Mouse (Mus musculus): ENCODE data around the gene Mrs2. TPM values are rescaled to one million over a fixed set of nuclear protein-coding genes. Genes with fewer than 3 reads are reported as not detected.

Mrs2 gene
- polyA plus RNA-seq (2014; fragmentation: Nextera tagmentation; extraction: Ambion mirVana): 26.6 and 28.9 TPM in 2 replicates

DNA sequence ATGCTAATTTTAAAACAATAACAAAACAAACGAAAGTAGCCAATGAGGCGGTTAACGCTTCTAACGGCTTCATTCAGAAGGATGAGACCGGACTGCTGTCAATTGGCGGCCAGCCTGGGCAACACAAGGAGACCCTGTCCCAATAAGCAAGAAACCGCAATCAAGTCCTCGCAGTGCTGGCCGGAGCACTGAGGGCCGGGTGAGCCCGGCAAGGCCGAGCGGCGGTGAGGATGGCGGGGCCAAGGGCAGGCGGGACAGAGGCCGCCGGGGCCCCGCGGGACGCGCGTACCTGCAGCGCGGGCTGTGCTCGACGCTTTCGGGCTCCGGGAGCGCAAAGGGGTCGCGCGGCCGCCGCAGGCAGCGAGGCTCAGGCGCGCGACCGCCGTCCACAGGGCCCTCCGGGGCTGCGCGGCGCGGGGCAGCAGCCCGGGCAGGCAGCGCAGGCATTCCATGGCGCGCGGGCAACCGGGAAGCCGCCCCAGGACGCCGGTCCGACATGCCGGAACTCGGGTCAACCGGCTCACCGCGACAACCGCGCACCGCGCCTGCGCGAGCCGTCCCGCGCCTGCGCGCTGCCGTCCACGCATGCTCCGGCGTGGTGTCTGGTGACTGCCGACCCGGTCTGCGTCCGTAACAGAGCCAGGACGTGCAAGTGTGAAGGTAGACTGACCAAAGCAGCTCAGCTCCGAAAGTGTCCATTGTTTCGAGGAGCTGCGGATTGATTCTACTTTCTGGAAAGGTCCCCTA, at the start of gene Mrs2:
TSS of gene Mrs2 (minus strand) at position 587 of the 747 bp plus-strand sequence.
- under 1% methylated on average over 74 of the region's 84 CpGs for WGBS
- peak within 1 kb of the TSS; percentile 84 for H3K4me2 ChIP-seq (replicated peaks)
- H3K9ac ChIP-seq: peak within 1 kb of the TSS; percentile 90
- peaks cover 17% of the 10 kb centered on the region for H3K4me1 ChIP-seq (replicated peaks; ENCODE audit: control insufficient read depth, insufficient read depth, low read length)
- ATAC-seq (ENCODE audit: low FRiP score): peak; percentile 93
- H3K27me3 ChIP-seq (ENCODE audit: control insufficient read depth, insufficient read depth, low read length): no peaks in the 10 kb centered on the region
- DNase-seq (ENCODE audit: low spot score): peak; percentile 92
- H3K36me3 ChIP-seq (replicated peaks; ENCODE audit: control insufficient read depth, insufficient read depth): peaks cover 10% of the 10 kb centered on the region; the same call in 1 of the 2 replicates
- no peaks in the 10 kb centered on the region for H3K9me3 ChIP-seq (ENCODE audit: control insufficient read depth, low read length)
- peak within 1 kb of the TSS; percentile 90 for H3K4me3 ChIP-seq (replicated peaks; ENCODE audit: low read length)
- H3K27ac ChIP-seq: peak within 1 kb of the TSS; percentile 82

DNA sequence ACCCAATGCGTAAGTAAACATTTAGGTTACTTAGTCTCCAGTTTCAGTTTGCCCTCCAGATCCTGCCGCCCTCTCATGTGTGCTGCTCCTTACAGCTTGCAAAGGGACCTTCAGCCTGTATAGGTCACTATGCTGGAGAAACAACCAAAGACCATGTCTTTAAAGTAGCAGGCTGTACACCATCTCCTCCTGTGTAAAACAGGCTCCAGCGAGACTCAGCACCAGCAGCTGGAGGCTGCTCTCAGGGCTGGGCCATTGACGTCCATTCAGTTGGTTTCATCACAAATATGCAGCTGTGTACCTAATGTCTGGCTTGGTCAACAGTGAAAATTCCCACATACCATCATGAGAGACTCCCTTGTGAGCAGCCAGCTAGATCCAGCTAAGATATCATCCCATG, 49.6 kb upstream of the Mrs2 start:
- Histone ChIP-seq H3K36me3 (replicated peaks; ENCODE audit: control insufficient read depth, insufficient read depth) (no peaks in the 10 kb centered on the region), H3K4me1 (replicated peaks; ENCODE audit: control insufficient read depth, insufficient read depth, low read length) (no peaks in the 10 kb centered on the region), H3K27me3 (ENCODE audit: control insufficient read depth, insufficient read depth, low read length) (no peaks in the 10 kb centered on the region), H3K9ac (no peak overlapping the region), H3K4me3 (replicated peaks; ENCODE audit: low read length) (no peak overlapping the region), H3K9me3 (ENCODE audit: control insufficient read depth, low read length) (no peaks in the 10 kb centered on the region), H3K27ac (no peak overlapping the region), H3K4me2 (replicated peaks) (no peak overlapping the region)
- DNase-seq (ENCODE audit: low spot score) (no peak), ATAC-seq (ENCODE audit: low FRiP score) (no peak)
- WGBS: 80% methylated on average over 4 of the region's 4 CpGs

DNA sequence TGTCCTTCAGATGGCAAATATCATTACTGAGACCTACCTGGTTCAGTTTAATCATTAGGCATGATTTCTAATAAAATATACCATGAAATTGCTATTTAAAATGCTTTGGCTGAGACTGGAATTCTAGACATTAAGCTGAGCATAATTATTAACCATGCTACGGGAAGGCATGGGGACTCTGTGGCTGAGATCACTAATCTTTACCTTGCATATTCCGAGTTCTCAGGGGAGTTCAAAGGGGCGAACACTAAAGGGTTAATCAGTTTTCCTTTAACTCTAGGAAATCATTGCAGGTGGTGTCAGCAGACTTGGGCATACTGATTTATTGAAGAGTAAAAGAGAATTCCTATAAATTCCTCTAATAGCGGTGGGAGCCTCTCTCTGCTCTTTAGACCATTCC, 47.0 kb upstream of the Mrs2 start:
- H3K27ac ChIP-seq: no peak overlapping the region
- 89% methylated on average over 4 of the region's 4 CpGs for WGBS

DNA sequence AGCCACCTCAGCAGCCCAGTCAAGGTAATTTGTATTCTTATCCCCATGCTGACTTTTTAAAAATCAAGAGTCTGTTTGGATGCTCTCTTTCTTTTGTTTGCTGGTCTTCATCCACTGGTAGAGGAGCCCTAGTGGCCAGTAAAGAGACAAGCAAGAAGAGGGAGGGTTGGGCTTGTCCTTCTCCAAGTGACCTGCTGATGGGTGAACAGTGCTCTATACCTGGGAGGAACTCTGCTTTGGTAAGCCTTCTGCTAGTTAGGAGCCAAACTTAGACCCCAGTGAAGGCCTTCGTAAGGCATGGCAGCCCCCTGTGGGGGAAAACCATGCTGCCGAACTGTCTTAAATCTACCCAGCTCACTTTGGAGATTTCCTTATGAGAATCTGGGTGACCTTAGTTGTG, 46.5 kb upstream of the Mrs2 start:
- H3K27me3 ChIP-seq (ENCODE audit: control insufficient read depth, insufficient read depth, low read length): no peaks in the 10 kb centered on the region
- no peak overlapping the region for H3K27ac ChIP-seq
- DNase-seq (ENCODE audit: low spot score) (no peak), ATAC-seq (ENCODE audit: low FRiP score) (no peak)
- H3K4me2 ChIP-seq (replicated peaks): no peak overlapping the region
- no peak overlapping the region for H3K9ac ChIP-seq
- no peak overlapping the region for H3K4me3 ChIP-seq (replicated peaks; ENCODE audit: low read length)
- no peaks in the 10 kb centered on the region for H3K36me3 ChIP-seq (replicated peaks; ENCODE audit: control insufficient read depth, insufficient read depth)
- 94% methylated on average over 2 of the region's 2 CpGs for WGBS
- no peaks in the 10 kb centered on the region for H3K9me3 ChIP-seq (ENCODE audit: control insufficient read depth, low read length)
- H3K4me1 ChIP-seq (replicated peaks; ENCODE audit: control insufficient read depth, insufficient read depth, low read length): no peaks in the 10 kb centered on the region

More for the DNA sequence above, 47.0 kb upstream of the Mrs2 start:
- Histone ChIP-seq H3K27me3 (ENCODE audit: control insufficient read depth, insufficient read depth, low read length) (no peaks in the 10 kb centered on the region), H3K9me3 (ENCODE audit: control insufficient read depth, low read length) (no peaks in the 10 kb centered on the region), H3K4me2 (replicated peaks) (no peak overlapping the region), H3K36me3 (replicated peaks; ENCODE audit: control insufficient read depth, insufficient read depth) (no peaks in the 10 kb centered on the region), H3K9ac (no peak overlapping the region), H3K4me3 (replicated peaks; ENCODE audit: low read length) (no peak overlapping the region), H3K4me1 (replicated peaks; ENCODE audit: control insufficient read depth, insufficient read depth, low read length) (no peaks in the 10 kb centered on the region)
- no peak for DNase-seq (ENCODE audit: low spot score)
- ATAC-seq (ENCODE audit: low FRiP score): no peak

DNA sequence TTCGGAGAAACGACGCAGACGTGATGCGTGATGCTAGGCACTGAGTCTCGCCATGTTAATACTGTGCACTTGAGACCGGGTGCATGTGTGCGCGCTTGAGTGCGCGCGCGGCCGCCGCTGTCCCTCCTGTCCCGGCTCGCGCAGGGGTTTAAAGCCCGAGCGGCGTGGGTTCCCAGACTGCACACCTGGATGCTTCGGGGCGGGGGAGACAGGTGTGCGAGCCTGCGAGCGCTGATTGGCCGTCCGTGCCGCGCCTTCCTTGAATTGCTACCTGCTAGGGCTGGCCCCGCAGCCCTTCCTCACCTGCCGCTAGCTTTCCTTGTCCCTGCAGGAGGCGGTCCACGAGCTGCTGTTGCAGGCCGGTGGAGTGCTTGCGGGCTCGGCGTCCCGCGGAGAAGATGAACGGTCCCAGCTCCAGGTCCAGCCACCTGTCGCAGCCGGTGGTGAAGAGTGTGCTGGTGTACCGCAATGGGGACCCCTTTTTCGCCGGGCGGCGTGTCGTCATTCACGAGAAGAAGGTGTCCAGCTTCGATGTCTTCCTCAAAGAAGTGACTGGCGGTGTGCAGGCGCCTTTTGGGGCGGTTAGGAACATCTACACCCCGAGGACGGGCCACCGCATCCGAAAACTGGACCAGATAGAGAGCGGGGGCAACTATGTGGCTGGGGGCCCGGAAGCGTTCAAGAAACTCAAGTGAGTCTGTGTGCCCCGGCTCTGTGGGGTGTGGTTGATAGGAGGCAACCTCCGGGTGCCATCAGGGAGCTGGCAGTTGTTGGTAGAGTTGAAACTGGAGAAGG, 35.9 kb upstream of the Mrs2 start, which contains the start of gene Dcdc2a:
TSS of gene Dcdc2a (plus strand) at position 132 of the 795 bp plus-strand sequence.
- peak within 1 kb of the TSS; percentile 55 for H3K9ac ChIP-seq
- H3K27ac ChIP-seq: no peak within 1 kb of the TSS; the same call in 1 of the 2 replicates
- peak within 1 kb of the TSS; percentile 86 for H3K4me2 ChIP-seq (replicated peaks)
- H3K27me3 ChIP-seq (ENCODE audit: control insufficient read depth, insufficient read depth, low read length): peaks cover 26% of the 10 kb centered on the region
- DNase-seq (ENCODE audit: low spot score) (peak; percentile 32), ATAC-seq (ENCODE audit: low FRiP score) (peak; percentile 79)
- H3K9me3 ChIP-seq (ENCODE audit: control insufficient read depth, low read length): no peaks in the 10 kb centered on the region
- WGBS: 3% methylated on average over 63 of the region's 63 CpGs
- no peaks in the 10 kb centered on the region for H3K36me3 ChIP-seq (replicated peaks; ENCODE audit: control insufficient read depth, insufficient read depth)
- H3K4me1 ChIP-seq (replicated peaks; ENCODE audit: control insufficient read depth, insufficient read depth, low read length): no peaks in the 10 kb centered on the region
- H3K4me3 ChIP-seq (replicated peaks; ENCODE audit: low read length): peak within 1 kb of the TSS; percentile 52

DNA sequence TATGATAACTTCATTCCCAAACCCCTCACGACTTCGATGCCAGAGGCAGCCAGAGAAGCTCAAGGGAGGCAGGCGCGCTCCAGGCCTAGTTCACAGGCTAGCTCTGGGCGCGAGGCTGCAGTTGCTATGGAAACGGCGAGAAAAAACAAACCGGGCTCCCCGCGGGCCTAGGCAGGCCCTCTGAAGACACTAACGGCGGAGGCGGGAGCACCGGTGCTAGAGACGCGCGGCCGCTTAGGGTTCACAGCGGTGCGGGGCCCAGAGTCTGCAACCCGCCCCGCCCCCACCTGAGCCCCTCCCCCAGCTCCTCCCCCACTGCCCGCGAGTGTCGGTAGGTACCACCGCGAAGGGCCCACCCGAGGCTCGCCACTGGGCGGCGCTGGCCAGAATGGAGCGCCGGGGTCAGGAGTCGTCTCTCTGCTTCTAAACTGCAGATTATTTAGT, 35.0 kb upstream of the Mrs2 start:
- no peaks in the 10 kb centered on the region for H3K4me1 ChIP-seq (replicated peaks; ENCODE audit: control insufficient read depth, insufficient read depth, low read length)
- DNase-seq (ENCODE audit: low spot score): peak; percentile 77
- WGBS: under 1% methylated on average over 35 of the region's 35 CpGs
- peak overlapping the region; percentile 55 for H3K9ac ChIP-seq
- H3K36me3 ChIP-seq (replicated peaks; ENCODE audit: control insufficient read depth, insufficient read depth): no peaks in the 10 kb centered on the region
- peak overlapping the region; percentile 86 for H3K4me2 ChIP-seq (replicated peaks)
- no peaks in the 10 kb centered on the region for H3K9me3 ChIP-seq (ENCODE audit: control insufficient read depth, low read length)
- H3K27me3 ChIP-seq (ENCODE audit: control insufficient read depth, insufficient read depth, low read length): peaks cover 26% of the 10 kb centered on the region
- H3K4me3 ChIP-seq (replicated peaks; ENCODE audit: low read length): peak overlapping the region; percentile 52
- ATAC-seq (ENCODE audit: low FRiP score): peak; percentile 87
- no peak overlapping the region; the same call in 1 of the 2 replicates for H3K27ac ChIP-seq

DNA sequence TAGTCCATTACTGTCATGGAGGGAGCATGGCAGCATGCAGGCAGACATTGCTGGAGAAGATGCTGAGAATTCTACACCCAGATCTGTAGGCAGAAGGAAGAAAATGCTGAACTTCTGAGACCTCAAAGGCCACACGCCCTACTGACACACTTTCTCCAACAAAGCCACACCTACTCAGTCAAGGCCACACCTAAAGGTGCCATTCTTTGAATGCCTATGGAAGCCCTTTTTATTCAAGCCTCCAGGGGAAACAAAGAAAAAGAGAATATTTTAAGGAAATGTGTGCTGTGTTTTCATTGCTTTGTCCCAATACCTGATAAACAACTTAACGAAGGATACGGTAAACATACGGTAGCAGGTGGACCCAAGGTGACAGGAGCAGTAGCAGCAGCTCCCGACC, 32.5 kb upstream of the Mrs2 start:
- H3K4me3 ChIP-seq (replicated peaks; ENCODE audit: low read length): no peak overlapping the region
- H3K36me3 ChIP-seq (replicated peaks; ENCODE audit: control insufficient read depth, insufficient read depth): no peaks in the 10 kb centered on the region
- 92% methylated on average over 5 of the region's 5 CpGs for WGBS
- H3K9ac ChIP-seq: no peak overlapping the region
- peaks cover 18% of the 10 kb centered on the region for H3K27me3 ChIP-seq (ENCODE audit: control insufficient read depth, insufficient read depth, low read length)
- H3K27ac ChIP-seq: no peak overlapping the region
- peaks cover 3% of the 10 kb centered on the region; the same call in 1 of the 2 replicates for H3K9me3 ChIP-seq (ENCODE audit: control insufficient read depth, low read length)
- no peaks in the 10 kb centered on the region for H3K4me1 ChIP-seq (replicated peaks; ENCODE audit: control insufficient read depth, insufficient read depth, low read length)
- no peak for DNase-seq (ENCODE audit: low spot score)
- ATAC-seq (ENCODE audit: low FRiP score): no peak
- no peak overlapping the region for H3K4me2 ChIP-seq (replicated peaks)

DNA sequence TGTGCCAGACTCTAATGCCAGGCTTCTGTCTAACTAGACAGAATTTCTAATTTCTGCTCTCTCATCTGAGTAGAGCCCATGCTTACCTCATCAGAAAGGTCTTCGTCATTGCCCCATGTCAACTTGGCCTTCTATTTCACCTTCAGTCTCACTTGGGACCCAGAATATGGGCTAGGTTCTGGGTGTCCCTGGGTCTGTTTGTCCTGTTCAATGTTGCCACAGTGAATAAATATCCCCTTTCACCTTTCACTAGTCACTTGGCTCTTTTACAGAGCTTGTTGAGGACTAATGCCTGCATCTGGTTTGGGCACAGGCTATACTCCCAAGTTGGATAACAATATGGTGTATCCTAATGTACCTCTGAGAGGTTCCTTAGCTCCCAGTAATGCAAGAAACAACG, 19.3 kb upstream of the Mrs2 start:
- no peak overlapping the region for H3K4me3 ChIP-seq (replicated peaks; ENCODE audit: low read length)
- no peak overlapping the region for H3K27ac ChIP-seq
- no peaks in the 10 kb centered on the region for H3K36me3 ChIP-seq (replicated peaks; ENCODE audit: control insufficient read depth, insufficient read depth)
- H3K27me3 ChIP-seq (ENCODE audit: control insufficient read depth, insufficient read depth, low read length): no peaks in the 10 kb centered on the region
- no peak for ATAC-seq (ENCODE audit: low FRiP score)
- H3K9me3 ChIP-seq (ENCODE audit: control insufficient read depth, low read length): no peaks in the 10 kb centered on the region
- no peak overlapping the region for H3K4me2 ChIP-seq (replicated peaks)
- WGBS: 76% methylated on average over 2 of the region's 2 CpGs
- H3K9ac ChIP-seq: no peak overlapping the region
- no peak for DNase-seq (ENCODE audit: low spot score)
- H3K4me1 ChIP-seq (replicated peaks; ENCODE audit: control insufficient read depth, insufficient read depth, low read length): no peaks in the 10 kb centered on the region

DNA sequence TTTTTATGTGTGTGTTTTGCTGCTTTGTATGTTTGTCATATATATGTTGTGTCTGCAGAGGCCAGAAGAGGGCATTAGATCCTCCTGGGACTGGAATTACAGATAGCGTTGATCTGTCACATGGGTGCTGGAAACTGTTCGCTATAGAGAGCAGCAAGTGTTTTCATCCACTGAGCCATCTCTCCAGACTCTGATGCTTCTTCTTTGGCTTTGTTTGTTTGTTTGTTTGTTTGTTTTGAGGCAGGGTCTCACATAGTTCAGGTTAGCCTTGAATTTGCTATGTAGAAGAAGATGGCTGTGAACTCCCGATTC, 6.9 kb upstream of the Mrs2 start:
- Histone ChIP-seq H3K4me2 (replicated peaks) (no peak overlapping the region), H3K36me3 (replicated peaks; ENCODE audit: control insufficient read depth, insufficient read depth) (no peaks in the 10 kb centered on the region), H3K27me3 (ENCODE audit: control insufficient read depth, insufficient read depth, low read length) (no peaks in the 10 kb centered on the region), H3K27ac (no peak overlapping the region), H3K9ac (no peak overlapping the region), H3K9me3 (ENCODE audit: control insufficient read depth, low read length) (no peaks in the 10 kb centered on the region), H3K4me1 (replicated peaks; ENCODE audit: control insufficient read depth, insufficient read depth, low read length) (no peaks in the 10 kb centered on the region), H3K4me3 (replicated peaks; ENCODE audit: low read length) (no peak overlapping the region)
- ATAC-seq (ENCODE audit: low FRiP score) (no peak), DNase-seq (ENCODE audit: low spot score) (no peak)
- 80% methylated on average over 3 of the region's 3 CpGs for WGBS
